Mouse (Mus musculus): ENCODE results near the gene 1700025C18Rik.
A peak's percentile ranks its signal among the peaks of the same experiment; 100 is the strongest.

1700025C18Rik gene

DNA sequence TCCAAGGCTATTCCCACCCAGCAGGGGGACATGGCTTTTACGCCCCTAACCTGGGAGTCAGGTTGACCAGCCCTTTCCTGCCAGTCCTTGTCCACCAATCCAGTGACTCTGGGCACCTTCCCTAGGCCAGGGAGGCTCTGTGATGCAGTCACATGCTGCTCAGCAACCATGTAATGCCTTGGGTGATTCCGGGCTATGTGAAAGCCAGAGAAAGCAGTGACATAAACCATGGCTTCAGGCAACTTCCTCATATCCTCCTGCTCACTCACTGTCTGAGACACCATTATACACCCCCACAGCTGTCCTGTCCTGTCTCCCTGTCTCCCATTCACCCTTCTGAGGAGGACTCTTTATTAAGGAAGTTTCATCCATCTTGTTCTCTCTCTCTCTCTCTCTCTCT, at the start of gene 1700025C18Rik:
1700025C18Rik (minus strand) TSS at position 101 of the 400 bp plus-strand sequence.
- no peak for DNase-seq (ENCODE audit: low read depth, low spot score)

DNA sequence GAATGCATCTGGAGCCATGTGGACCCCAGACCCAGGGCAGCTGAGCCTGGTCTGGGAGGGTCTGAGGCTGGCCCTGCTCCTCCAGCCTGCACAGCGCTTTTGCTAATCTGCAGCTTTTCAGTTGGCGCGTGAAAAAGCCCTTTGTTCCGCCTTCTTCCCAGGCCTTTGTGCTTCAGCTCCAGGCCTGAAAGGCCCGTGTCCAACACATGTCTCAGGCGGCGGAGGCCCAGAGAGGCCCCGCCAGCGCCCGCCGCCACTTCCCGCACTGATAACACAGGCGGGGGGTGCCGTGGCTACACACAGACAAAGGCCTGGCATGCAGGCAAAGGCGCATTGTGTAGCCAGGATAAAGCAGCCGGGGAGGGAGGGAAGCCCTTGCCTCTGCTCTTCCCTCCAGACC, 45.5 kb upstream of the 1700025C18Rik start:
- DNase-seq (ENCODE audit: low read depth, low spot score) = no peak

DNA sequence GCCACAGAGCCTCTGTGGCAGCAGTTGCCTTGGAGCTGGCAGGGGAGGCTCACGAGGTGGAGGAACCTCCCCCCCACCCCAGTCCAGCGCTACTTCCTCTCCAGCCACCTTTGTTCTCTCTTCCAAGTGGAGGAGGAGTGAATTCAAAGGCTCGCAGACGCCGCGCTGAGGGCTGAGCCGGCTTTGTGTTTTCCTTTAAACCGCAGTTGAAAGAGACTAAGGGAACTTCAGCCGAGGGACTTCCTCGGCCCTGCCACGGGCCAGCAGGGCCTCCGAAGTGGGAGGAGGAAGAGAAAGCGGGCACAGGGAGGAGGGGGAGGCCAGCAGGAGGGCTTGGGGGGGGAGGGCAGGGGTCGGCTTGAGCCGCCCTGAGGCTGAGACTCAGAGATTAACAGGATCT, 43.0 kb upstream of the 1700025C18Rik start:
- DNase-seq (ENCODE audit: low read depth, low spot score) = no peak

DNA sequence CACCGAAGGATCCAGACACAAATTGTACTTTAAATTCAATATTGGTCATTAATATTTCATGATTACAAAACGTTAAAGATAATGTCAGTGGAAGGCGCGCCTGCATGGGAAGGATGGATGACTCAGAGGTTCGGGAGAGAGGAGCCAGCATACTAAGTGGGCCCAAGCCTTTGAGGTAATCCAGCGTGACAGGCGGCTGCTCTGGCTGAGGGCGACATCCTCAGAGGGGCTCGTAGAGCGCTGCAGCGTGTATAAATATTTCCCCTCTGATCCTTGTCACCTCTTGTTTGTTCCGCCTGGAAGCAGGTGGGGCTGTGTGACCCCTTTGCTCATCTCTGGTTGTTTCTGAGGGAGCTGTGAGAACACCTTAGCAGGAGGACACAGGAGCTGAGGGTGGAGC, 40.9 kb upstream of the 1700025C18Rik start:
- no peak for DNase-seq (ENCODE audit: low read depth, low spot score)

DNA sequence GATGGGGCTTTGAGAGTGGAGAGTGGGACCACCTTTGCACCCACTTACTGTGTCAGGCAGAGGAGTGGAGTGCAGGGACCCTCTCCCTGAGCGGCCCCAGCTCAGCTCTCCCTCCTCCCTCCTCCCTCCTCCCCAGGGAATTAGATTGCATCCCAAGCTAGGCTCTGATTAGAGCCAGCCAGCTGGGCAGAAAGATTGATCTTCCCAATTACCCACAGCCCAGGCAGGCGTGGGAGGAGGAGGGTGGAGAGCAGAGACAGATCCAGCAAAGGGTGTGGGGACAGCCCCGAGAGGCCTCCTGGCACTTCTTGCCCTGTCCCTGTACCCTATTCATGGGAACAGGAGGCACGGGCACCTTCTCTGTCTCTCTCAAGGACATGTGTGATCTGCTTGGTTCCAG, 38.6 kb upstream of the 1700025C18Rik start:
- no peak for DNase-seq (ENCODE audit: low read depth, low spot score)

DNA sequence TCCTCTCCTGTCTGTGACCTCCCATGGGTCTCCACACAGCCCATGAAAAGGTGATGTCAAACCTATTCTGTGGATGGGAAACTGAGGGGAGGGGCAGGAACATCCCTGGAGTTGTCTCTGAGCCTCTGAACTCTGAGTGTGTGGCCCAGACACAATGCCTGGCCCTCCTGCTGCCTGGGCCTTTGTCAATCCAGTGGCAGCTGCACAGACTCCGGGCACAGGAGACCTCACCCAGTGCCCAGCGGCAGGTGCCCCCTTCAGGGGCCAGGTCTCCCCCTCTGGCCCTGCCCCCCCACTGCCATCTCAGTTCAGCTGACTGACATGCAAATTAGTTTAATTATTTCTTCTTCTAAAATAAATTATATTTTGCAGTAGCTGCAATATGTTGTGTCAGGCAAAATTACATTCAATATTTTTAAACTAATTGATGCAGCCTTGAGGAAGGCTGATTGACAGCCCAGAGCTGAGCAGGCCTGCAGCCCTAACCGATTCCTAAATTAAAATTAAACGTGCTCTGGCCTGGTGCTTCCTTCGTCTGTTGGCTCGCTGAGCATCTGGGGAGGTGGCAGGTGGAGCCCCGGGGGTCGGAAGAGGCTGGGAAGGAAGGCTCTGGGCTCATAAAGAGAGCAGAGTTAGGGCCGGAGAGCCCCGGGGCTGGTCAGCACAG, 36.5 kb upstream of the 1700025C18Rik start:
- DNase-seq (ENCODE audit: low read depth, low spot score) = no peak

DNA sequence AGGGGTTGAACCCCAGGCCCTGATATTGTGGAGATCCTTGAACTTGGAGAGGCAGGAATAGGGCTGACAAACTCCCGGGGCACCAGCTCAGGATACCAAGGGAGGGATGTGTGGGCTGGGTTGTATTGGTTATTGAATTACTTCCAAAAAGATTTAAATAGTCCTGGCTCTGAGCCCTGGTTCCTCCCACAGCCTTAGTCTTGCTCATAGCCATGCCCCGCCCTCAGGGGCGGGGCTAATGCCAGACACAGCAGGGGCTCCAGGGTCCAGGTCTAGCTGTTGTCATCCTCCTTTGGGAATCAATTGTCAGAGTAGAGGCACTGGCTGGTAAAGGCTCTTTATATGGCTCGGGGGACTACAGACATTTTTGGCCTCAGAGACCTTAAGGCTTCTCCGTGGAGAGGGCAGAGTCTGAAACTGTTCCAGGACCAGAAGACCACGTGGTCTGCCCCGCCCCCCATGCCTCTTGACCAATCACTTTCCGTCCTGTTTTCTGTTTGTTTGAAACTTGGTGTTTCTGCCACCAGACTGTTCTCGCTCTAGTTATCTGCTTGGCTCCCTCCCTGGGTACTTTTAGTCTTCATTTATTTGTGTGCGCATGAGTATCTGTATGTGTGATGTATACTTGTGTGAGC, 30.8 kb upstream of the 1700025C18Rik start:
- DNase-seq (ENCODE audit: low read depth, low spot score) = no peak

DNA sequence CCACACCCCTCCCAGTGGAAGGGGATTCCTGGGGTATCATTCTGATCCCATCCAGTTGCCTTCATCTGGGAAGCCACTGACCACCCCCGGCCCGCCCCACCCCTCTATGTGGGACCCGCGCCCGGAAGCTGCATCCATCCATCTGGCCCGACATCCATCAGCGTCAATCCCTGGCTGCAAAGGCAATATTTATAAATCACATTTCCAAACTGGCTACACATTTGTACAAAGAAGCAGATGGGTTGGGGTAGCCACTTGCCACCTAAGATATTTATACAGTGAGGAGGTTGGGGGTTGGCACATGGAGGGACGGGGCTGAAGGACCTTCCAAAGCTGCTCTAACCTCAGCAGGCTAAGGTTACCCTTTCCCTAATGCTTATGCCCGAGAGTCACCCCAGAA, 30.2 kb upstream of the 1700025C18Rik start:
- no peak for DNase-seq (ENCODE audit: low read depth, low spot score)

DNA sequence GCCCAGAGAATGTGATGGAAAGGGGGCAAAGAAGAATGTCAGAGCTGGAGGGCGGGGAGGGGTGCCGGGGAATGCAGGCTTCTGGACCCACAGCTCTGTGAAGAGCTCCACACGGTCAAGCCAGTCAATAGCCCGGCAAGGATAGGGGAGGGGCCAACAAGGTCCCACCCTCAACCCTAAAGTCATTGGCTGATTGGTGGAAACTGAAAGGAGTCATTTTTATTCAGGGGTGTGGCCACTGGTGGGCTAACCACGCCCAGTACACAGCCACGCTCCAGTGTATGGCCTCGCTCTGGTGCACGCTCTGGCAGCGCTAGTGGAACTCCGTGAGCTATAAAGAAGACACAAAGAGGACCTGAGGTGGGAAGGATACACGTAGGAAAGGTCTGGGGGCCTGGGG, 23.2 kb upstream of the 1700025C18Rik start:
- DNase-seq (ENCODE audit: low read depth, low spot score) = no peak

DNA sequence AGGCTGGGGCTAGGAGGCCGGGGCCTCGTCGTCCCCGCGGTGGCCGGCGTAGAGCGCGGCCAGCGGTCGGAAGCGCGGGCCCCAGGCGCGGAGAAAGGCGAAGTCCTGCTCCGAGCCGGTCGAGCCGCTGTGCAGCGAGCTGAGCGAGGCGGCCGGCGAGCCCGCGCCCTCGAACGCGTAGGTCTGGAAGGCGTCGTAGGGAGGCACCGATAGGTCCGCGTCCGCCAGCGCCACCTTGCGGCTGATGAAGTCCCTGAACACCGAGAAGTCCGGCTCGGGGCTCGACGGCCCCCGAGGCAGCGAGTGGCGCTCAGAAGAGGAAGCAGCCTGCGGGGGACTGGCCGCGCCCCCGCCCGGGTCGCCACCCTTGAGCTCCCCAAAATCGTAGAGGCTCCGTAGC, 21.6 kb upstream of the 1700025C18Rik start:
- DNase-seq (ENCODE audit: low read depth, low spot score) = peak; percentile 52

DNA sequence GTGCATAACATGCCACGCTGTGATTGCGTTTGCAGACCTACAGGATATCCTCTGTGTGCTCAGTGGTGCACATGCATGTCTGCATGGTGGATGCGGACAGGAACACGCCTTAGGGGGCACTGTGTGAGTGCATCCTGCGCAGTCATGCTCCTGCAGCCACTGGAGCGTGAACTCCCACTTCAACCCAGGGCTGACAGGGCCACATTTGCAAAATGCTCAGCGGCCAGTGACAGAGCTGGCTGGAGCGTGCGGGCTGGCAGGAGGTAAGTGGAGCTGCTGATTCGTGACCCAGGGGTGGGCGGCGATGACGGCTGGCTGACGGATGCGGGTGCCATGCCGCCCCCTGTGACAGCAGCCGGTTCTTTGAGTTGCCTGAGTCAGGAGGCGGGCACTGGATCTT, 16.0 kb upstream of the 1700025C18Rik start:
- no peak for DNase-seq (ENCODE audit: low read depth, low spot score)

DNA sequence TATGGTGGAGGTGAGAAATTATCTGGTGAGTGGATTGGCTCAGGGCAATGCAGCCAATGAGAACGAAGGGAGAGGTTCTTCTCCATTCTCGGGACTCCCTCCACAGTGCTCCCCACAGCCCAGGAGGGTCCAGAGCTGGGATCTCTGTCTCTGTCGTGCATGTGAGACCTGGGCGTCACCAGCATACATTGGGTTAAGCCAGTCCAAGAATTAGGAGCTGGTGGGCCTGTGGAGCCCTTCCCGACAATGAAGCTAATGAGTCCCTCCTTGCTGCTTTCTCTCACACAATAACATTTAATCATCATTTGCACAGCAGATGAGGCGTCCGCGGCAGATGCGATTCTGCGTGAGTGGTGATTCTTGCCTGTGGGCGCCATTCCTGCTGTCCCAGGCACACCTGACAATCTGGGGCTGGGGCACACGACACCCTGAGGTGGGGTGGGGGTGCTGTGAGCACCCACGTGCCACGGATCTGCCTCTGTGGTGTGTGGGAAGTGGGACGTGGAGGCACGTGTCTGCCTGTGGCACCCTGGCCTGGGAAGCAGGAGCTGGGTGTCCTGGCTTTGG, 15.0 kb upstream of the 1700025C18Rik start:
- no peak for DNase-seq (ENCODE audit: low read depth, low spot score)

DNA sequence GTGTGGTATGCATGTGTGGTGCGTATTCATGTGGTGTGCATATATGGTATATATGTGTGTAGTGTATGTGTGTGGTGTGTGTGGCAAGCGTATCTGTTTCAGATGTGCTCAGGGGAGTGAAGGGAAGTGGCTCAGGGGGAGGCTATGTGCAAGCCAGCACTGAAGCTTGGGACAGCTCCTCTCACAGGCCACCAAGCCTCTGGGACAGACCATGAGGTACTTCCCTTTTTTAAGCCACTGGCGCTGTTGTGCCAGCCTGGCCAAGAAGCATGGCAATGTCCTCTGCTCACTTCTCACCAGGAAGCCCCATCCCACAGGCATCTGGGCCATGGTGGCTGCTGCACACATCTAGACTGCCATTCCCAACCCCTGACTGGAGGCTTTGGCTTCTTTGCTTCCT, 12.4 kb upstream of the 1700025C18Rik start:
- DNase-seq (ENCODE audit: low read depth, low spot score) = no peak

DNA sequence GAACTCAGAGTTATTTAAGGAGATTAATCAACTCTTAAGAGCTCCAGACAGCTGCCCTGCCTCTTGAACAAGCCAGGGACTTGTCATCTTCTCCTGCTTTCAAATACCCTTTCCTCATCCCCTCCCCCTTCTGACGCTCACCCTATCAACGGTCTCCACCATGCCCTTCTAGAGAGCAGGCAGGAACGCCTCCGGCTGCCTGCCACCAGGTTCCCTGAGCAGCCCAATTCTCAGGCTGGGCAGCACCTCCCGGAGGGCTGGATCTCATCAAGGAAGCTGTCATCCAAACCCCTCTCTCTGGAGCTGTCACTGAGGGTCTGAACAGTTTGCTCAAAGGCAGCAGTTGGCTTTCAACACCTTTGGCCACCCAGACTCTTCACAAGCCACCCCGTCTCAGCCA, 10.2 kb upstream of the 1700025C18Rik start:
- no peak for DNase-seq (ENCODE audit: low read depth, low spot score)

DNA sequence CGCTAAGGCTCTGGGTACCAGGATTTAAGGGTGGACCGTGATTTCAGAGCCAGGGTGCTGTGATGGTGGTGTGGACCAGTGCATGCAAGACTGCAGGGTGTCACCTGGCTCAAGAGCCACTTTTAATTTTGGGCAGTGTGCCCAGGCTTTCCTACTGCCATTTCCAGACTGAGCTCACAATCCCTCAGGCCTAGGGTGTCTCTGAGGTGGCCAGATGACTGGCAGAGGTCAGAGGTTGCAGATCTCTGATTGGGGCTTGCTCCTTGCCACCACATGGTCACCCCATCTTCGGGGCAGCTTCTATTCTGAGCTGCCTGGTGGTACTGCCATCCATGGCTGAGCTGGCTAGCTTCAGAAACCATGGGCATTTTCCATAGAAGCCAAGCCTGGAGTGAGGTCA, 8.3 kb upstream of the 1700025C18Rik start:
- no peak for DNase-seq (ENCODE audit: low read depth, low spot score)

DNA sequence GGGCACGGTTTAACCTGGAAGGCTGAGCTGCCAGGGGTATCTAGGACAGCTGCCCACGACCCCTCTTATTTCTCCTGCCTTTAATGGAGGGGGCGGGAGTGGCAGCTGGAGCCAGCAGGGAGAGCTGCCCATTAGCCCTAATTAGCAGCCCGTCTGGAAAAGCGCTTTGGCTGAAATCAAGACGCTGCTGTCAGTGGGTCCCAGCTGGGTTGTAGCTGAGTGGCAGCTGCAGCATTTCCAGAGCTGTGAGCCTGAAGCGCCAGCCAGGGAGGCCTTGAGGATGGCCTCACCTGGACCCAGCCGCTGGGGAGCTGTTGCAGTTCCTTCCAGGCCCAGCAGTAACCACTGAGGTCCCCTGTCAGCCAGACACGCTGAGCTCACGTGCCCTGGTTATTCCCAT, 5.8 kb upstream of the 1700025C18Rik start:
- DNase-seq (ENCODE audit: low read depth, low spot score) = no peak

DNA sequence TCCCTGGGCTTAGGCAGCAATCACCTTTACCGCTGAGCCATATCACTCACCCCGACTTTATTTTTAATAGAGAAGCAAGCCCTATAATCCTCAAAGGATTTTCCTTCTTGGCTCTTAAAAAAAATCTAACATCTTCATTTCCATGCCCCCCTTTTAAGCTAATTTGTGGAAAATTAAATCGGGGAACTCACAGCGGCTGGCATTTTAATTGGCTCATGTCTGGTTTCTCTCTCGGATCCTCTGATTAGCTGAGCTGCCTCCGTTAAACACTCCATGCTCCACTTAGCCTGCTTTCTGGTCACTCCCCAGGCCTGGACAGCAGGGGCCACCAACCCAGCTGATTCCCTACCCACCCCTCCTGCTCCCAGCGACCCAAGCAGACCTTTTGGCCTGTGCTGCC, 1.8 kb upstream of the 1700025C18Rik start:
- DNase-seq (ENCODE audit: low read depth, low spot score) = no peak

DNA sequence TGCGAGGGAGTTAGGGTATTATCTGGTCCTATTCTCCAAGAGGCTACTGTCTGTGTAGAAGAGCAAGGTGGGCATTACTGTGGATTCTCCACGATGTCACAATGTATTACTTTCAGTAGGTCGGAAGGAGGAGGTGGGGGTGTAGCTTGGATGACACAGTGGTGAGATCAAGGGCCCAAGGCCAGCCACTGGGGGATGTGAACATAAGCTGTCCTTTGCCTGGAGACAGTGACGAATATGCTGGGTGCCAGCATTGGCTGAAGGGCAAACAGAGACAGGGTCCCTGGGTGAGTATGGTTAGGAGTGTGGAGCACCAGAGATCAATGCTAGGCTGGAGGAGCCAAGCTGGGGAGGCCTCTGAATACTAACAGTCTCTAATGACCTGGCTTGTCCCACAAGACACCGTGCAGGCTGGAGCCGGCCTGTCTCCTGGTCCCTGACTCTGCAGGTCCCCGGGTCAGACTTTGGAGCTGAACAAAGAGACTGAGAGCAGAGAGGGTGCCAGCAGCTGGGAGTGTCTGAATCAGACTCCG, 949 bp upstream of the 1700025C18Rik start:
- DNase-seq (ENCODE audit: low read depth, low spot score) = no peak

DNA sequence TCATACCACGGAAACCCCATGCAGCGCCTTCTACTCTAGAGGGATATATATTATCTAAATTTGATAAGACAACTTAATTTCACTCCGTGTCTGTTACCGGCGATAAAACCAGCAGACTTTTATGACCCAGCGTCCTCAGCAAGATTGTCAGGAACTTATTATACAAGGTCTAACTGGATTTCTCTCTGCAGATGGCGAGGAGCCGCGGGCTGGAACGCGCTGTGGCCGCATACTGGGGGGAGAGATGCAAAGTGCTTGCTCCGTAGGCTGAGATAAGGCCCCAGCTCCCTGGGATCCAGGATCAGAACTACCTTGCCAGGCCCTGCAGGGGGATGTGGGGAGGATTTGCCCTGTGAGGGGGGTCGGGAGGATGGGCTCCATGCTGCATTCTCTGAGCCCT, 1.1 kb downstream of the 1700025C18Rik start:
- no peak for DNase-seq (ENCODE audit: low read depth, low spot score)

DNA sequence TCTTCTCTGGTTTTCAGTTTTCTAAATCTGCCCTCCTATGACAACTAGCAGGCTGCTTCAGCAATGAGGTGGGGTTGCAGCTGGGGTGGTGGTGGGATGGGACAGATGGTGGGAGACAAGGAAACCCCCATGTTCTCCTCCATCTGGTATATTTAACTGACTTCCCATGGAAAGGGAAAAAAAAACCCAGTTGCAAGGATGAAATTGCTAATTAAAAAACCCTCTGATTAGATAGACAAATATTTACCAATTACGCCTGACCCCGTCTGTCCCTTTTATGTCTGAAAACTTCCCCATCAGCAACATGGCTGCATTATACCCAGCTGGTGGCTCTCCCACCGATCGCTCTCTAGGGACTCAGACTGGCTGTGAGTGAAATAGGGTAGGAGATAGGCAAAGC, 3.9 kb downstream of the 1700025C18Rik start:
- DNase-seq (ENCODE audit: low read depth, low spot score) = no peak

DNA sequence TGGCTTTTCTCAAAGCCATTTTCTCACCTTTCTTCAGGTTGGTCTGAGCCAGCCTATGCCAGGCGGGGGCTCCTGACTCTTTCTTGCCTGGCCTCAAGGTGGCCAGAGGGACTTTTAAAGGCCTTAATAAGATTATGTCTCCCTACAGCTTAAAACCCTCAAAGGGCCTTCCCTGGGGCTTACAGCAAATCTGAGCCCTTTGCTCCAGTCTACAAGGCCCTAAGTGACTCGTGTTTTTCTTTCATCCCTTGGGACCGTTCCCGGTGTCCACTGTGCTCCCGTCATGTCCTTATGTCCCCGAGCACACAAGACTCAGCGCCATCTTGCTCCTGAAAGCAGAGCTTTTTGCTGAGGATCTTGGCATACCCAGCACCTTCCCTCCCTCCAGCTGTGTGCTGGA, 9.3 kb downstream of the 1700025C18Rik start:
- no peak for DNase-seq (ENCODE audit: low read depth, low spot score)

DNA sequence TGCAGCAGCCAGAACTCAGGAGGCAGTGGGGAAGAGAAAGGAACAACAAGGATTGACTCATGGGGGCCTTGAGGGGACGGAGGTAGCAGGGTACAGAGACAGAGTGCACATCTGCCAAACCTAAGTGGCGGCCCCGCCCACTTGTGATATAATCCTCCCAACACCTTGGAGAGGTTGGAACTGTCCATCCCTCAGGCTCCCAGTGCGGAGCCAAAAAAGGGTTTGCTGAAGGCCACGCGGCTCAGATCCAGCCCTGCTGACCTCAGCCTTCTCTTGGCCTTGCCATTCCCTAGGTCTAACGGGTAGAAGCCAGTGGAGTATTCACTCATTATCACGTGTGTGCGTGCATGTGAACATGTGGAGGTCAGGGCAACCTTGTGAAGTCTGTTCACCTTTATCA, 9.9 kb downstream of the 1700025C18Rik start:
- DNase-seq (ENCODE audit: low read depth, low spot score) = no peak

DNA sequence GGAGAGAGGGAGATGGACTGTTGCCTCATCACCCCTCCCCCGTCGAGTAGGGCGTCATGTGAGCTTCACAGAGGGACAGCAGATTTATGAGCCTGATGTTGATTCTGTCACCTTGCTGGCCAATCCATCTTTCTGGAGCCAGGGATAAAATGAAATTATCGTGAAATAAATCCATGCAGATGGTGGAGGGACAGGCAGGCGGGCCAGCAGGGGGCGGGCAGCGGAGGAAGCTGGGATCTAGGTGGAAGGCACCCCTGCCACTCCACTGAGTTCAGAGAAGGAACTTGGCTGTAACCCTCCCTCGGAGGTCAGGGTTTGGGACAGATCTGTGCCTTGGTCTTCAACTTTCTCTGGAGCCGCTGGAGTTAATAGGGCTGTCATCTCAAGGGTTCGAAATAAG, 11.9 kb downstream of the 1700025C18Rik start:
- no peak for DNase-seq (ENCODE audit: low read depth, low spot score)
